Mouse (Mus musculus): ENCODE results near the gene Fam187a.
A peak's percentile ranks its signal among the peaks of the same experiment; 100 is the strongest.

The Fam187a gene

GRCm38 (mm10) chr11:102884616-102885219 is at the start of gene Fam187a:
Fam187a (plus strand) TSS chr11:102885169.
- DNase-seq (ENCODE audit: low read depth, low spot score) = no peak

- DNase-seq (ENCODE audit: low read depth, low spot score) = no peak
Measured at GRCm38 (mm10) chr11:102835549-102835948, 49.4 kb upstream of the Fam187a start, which contains the start of gene Higd1b. Higd1b (plus strand) TSS chr11:102835849.

GRCm38 (mm10) chr11:102836146-102836545 is 48.8 kb upstream of the Fam187a start:
- DNase-seq (ENCODE audit: low read depth, low spot score) = no peak

GRCm38 (mm10) chr11:102837385-102837784 is 47.6 kb upstream of the Fam187a start:
- no peak for DNase-seq (ENCODE audit: low read depth, low spot score)

- DNase-seq (ENCODE audit: low read depth, low spot score) = no peak
Measured at GRCm38 (mm10) chr11:102838126-102838525, 46.8 kb upstream of the Fam187a start.

GRCm38 (mm10) chr11:102838616-102839150 is 46.3 kb upstream of the Fam187a start:
- no peak for DNase-seq (ENCODE audit: low read depth, low spot score)

- DNase-seq (ENCODE audit: low read depth, low spot score) = no peak
Measured at GRCm38 (mm10) chr11:102845926-102846325, 39.0 kb upstream of the Fam187a start.

GRCm38 (mm10) chr11:102851883-102852282 is 33.1 kb upstream of the Fam187a start:
- DNase-seq (ENCODE audit: low read depth, low spot score) = peak; percentile 55

GRCm38 (mm10) chr11:102853760-102854159 is 31.2 kb upstream of the Fam187a start:
- no peak for DNase-seq (ENCODE audit: low read depth, low spot score)

- DNase-seq (ENCODE audit: low read depth, low spot score) = peak; percentile 58
Measured at GRCm38 (mm10) chr11:102855941-102856340, 29.0 kb upstream of the Fam187a start.

GRCm38 (mm10) chr11:102858951-102859350 is 26.0 kb upstream of the Fam187a start:
- no peak for DNase-seq (ENCODE audit: low read depth, low spot score)

- DNase-seq (ENCODE audit: low read depth, low spot score) = no peak
Measured at GRCm38 (mm10) chr11:102859933-102860332, 25.0 kb upstream of the Fam187a start.

GRCm38 (mm10) chr11:102864272-102864671 is 20.7 kb upstream of the Fam187a start:
- DNase-seq (ENCODE audit: low read depth, low spot score) = peak; percentile 73

- no peak for DNase-seq (ENCODE audit: low read depth, low spot score)
Measured at GRCm38 (mm10) chr11:102874801-102875334, 10.1 kb upstream of the Fam187a start.

GRCm38 (mm10) chr11:102879558-102879957 is 5.4 kb upstream of the Fam187a start:
- DNase-seq (ENCODE audit: low read depth, low spot score) = no peak

GRCm38 (mm10) chr11:102880585-102881313 is 4.2 kb upstream of the Fam187a start, which contains the start of the genes Eftud2 and Ccdc103:
Eftud2 (minus strand) TSS chr11:102880985.
Ccdc103 (plus strand) TSS chr11:102881204.
- peak; percentile 91 for DNase-seq (ENCODE audit: low read depth, low spot score)

- no peak for DNase-seq (ENCODE audit: low read depth, low spot score)
Measured at GRCm38 (mm10) chr11:102881314-102882198, 3.4 kb upstream of the Fam187a start.

- DNase-seq (ENCODE audit: low read depth, low spot score) = no peak
Measured at GRCm38 (mm10) chr11:102887433-102887832, 2.5 kb downstream of the Fam187a start.

- DNase-seq (ENCODE audit: low read depth, low spot score) = no peak
Measured at GRCm38 (mm10) chr11:102888135-102888534, 3.2 kb downstream of the Fam187a start.

GRCm38 (mm10) chr11:102890096-102890495 is 5.1 kb downstream of the Fam187a start:
- DNase-seq (ENCODE audit: low read depth, low spot score) = no peak

GRCm38 (mm10) chr11:102893015-102893651 is 8.2 kb downstream of the Fam187a start:
- DNase-seq (ENCODE audit: low read depth, low spot score) = peak; percentile 83

Measured in forelimb bud, embryonic 11.5 days (tissue).